Mouse (Mus musculus) T-helper 17 cell (primary cell): ENCODE data around the gene Basp1.

ENCODE experiments used
- in situ Hi-C, 2 experiments: fragments of 300-600 bp; cut with MboI, MseI; formaldehyde crosslinking; loops; 1 replicate in 1 of 2; 2 replicates in 1 of 2; pipeline ENCODE4 v1.15.1; 2025; ENCODE audit warnings: high pct_unique_total_duplicates in 2 of 2

Gene Basp1

GRCm38 (mm10) chr15:25428551-25428950 lies 15.0 kb upstream of the Basp1 start:
- in situ Hi-C loops: loop anchor here in 1 of 2 experiments (10.0 kb wide), 2 partner anchors 366 to 1416 kb away; no protein-coding TSS in a partner anchor

GRCm38 (mm10) chr15:25420266-25420665 lies 6.7 kb upstream of the Basp1 start:
- in situ Hi-C loops: loop anchor here in 1 of 2 experiments (10.0 kb wide), 2 partner anchors 375 to 1425 kb away; no protein-coding TSS in a partner anchor

- in situ Hi-C loops: loop anchor here in 1 of 2 experiments (5.0 kb wide), 1 partner anchor 374 kb away; no protein-coding TSS in a partner anchor
These were observed 2.8 kb upstream of the Basp1 start for GRCm38 (mm10) chr15:25416367-25416766.

- in situ Hi-C loops: loop anchor here in 1 of 2 experiments (5.0 kb wide), 1 partner anchor 374 kb away; no protein-coding TSS in a partner anchor
These were observed 2.4 kb upstream of the Basp1 start for GRCm38 (mm10) chr15:25415958-25416357.

- in situ Hi-C loops: loop anchor here in 1 of 2 experiments (5.0 kb wide), 3 partner anchors 47 to 822 kb away; no protein-coding TSS in a partner anchor
These were observed 1.2 kb upstream of the Basp1 start for GRCm38 (mm10) chr15:25414747-25415119.

- in situ Hi-C loops: loop anchor here in 1 of 2 experiments (5.0 kb wide), 2 partner anchors 47 to 822 kb away; no protein-coding TSS in a partner anchor
These were observed 615 bp upstream of the Basp1 start for GRCm38 (mm10) chr15:25414011-25414746.

- in situ Hi-C loops: loop anchor here in 1 of 2 experiments (5.0 kb wide), 2 partner anchors 46 to 821 kb away; no protein-coding TSS in a partner anchor
These were observed 753 bp downstream of the Basp1 start for GRCm38 (mm10) chr15:25412761-25413261.

GRCm38 (mm10) chr15:25412171-25412641 lies 1.4 kb downstream of the Basp1 start:
- in situ Hi-C loops: loop anchor here in 1 of 2 experiments (5.0 kb wide), 2 partner anchors 45 to 820 kb away; no protein-coding TSS in a partner anchor

- in situ Hi-C loops: loop anchor here in 1 of 2 experiments (5.0 kb wide), 2 partner anchors 44 to 819 kb away; no protein-coding TSS in a partner anchor
These were observed 2.1 kb downstream of the Basp1 start for GRCm38 (mm10) chr15:25411461-25411860.

- in situ Hi-C loops: loop anchor here in 1 of 2 experiments (5.0 to 10.0 kb wide), 2 partner anchors 359 to 821 kb away; no protein-coding TSS in a partner anchor
These were observed 7.6 kb downstream of the Basp1 start for GRCm38 (mm10) chr15:25405926-25406325.

- in situ Hi-C loops: loop anchor here in 1 of 2 experiments (5.0 to 10.0 kb wide), 2 partner anchors 252 to 819 kb away; no protein-coding TSS in a partner anchor
These were observed 9.7 kb downstream of the Basp1 start for GRCm38 (mm10) chr15:25403879-25404278.

GRCm38 (mm10) chr15:25402001-25402400 lies 11.6 kb downstream of the Basp1 start:
- in situ Hi-C loops: loop anchor here in 1 of 2 experiments (5.0 to 10.0 kb wide), 2 partner anchors 250 to 817 kb away; no protein-coding TSS in a partner anchor

- in situ Hi-C loops: loop anchor here in 1 of 2 experiments (5.0 to 10.0 kb wide), 2 partner anchors 248 to 815 kb away; no protein-coding TSS in a partner anchor
These were observed 13.3 kb downstream of the Basp1 start for GRCm38 (mm10) chr15:25400276-25400675.

- in situ Hi-C loops: no loop called here
These were observed 17.5 kb downstream of the Basp1 start for GRCm38 (mm10) chr15:25395912-25396590.

- in situ Hi-C loops: no loop called here
These were observed 21.0 kb downstream of the Basp1 start for GRCm38 (mm10) chr15:25392525-25393099.

GRCm38 (mm10) chr15:25391210-25391609 lies 22.4 kb downstream of the Basp1 start:
- in situ Hi-C loops: no loop called here

GRCm38 (mm10) chr15:25387572-25387971 lies 26.0 kb downstream of the Basp1 start:
- in situ Hi-C loops: loop anchor here in 1 of 2 experiments (10.0 kb wide), 1 partner anchor 1883 kb away; no protein-coding TSS in a partner anchor

GRCm38 (mm10) chr15:25380051-25380450 lies 33.5 kb downstream of the Basp1 start:
- in situ Hi-C loops: loop anchor here in 1 of 2 experiments (10.0 kb wide), 1 partner anchor 1875 kb away; no protein-coding TSS in a partner anchor

GRCm38 (mm10) chr15:25378707-25379106 lies 34.9 kb downstream of the Basp1 start:
- in situ Hi-C loops: no loop called here

GRCm38 (mm10) chr15:25376914-25377313 lies 36.6 kb downstream of the Basp1 start:
- in situ Hi-C loops: no loop called here

- in situ Hi-C loops: no loop called here
These were observed 40.1 kb downstream of the Basp1 start for GRCm38 (mm10) chr15:25373486-25373885.
